Mouse (Mus musculus) heart, adult 2 months (tissue): ENCODE data around the gene Morc4. TPM values are rescaled to one million over a fixed set of nuclear protein-coding genes. Genes with fewer than 3 reads are reported as not detected.

ENCODE experiments used
- DNase-seq, 2 experiments: peaks; one replicate each; pipeline ENCODE4 v3.0.0; 2021
- H3K27ac ChIP-seq: fragments of 200-600 bp; 2 replicates; pipeline ENCODE4 v1.8.1; 2022
- H3K27me3 ChIP-seq: fragments of 200-500 bp; 2 replicates; pipeline ENCODE4 v1.6.1; 2012; ENCODE audit warnings: mild to moderate bottlenecking, low read length, inconsistent platforms, mixed read lengths; ENCODE audit not compliant: control insufficient read depth, insufficient read depth
- H3K36me3 ChIP-seq: fragments of 200-500 bp; 2 replicates; pipeline ENCODE4 v1.6.1; 2012; ENCODE audit warnings: low read length, inconsistent platforms; ENCODE audit not compliant: control insufficient read depth, insufficient read depth
- H3K4me1 ChIP-seq: fragments of 200-500 bp; 2 replicates; pipeline ENCODE4 v1.6.1; 2011; ENCODE audit warnings: low read length; ENCODE audit not compliant: control insufficient read depth, insufficient read depth
- H3K4me3 ChIP-seq: fragments of 200-600 bp; 2 replicates; pipeline ENCODE4 v1.8.1; 2022
- H3K79me2 ChIP-seq: fragments of 200-500 bp; replicated peaks from 2 replicates; pipeline ENCODE4 v1.6.1; 2012; ENCODE audit warnings: mild to moderate bottlenecking, inconsistent platforms, low read length, moderate library complexity, mixed read lengths; ENCODE audit not compliant: control insufficient read depth, insufficient read depth
- H3K9ac ChIP-seq: fragments of 200-500 bp; 2 replicates; pipeline ENCODE4 v1.6.1; 2012; ENCODE audit warnings: low read depth, mild to moderate bottlenecking, control low read depth, inconsistent platforms, low read length, mixed read lengths
- CTCF ChIP-seq: fragments of 200-600 bp; IDR thresholded peaks from 2 replicates; pipeline ENCODE4 v1.8.1; 2022; ENCODE audit warnings: antibody characterized with exemption, mild to moderate bottlenecking, moderate library complexity
- EP300 ChIP-seq: fragments of 200-500 bp; IDR thresholded peaks from 2 replicates; pipeline ENCODE4 v1.6.1; 2011; ENCODE audit warnings: low read depth, low read length, control low read depth; ENCODE audit not compliant: insufficient read depth
- POLR2A ChIP-seq: fragments of 200-500 bp; IDR thresholded peaks from 2 replicates; pipeline ENCODE4 v1.6.1; 2011; ENCODE audit warnings: mild to moderate bottlenecking, low read depth, low read length, control low read depth; ENCODE audit not compliant: insufficient read depth
- whole genome bisulfite sequencing: fragments of 180-500 bp; shearing (Covaris S2); methylation state at CpG from one replicate; pipeline ENCODE4 v1.1.7; 2018; 5-methylcytosine and 5-hydroxymethylcytosine counted together
- intact Hi-C: fragments of 180-260 bp; cut with DNase I; formaldehyde crosslinking; loops from one replicate; pipeline ENCODE4 v1.15.1; 2025
- polyA plus RNA-seq: library from polyadenylated mRNA; depleted of rRNA; stranded (reverse); fragments of >200 nt; gene quantifications from 2 replicates; pipeline ENCODE4 v1.2.3, GENCODE M21; 2012
- total RNA-seq, 2 experiments: library from RNA; stranded (reverse); gene quantifications; 2 replicates each; pipeline ENCODE4 v1.2.3; 2021

Morc4 gene
- total and polyA plus RNA-seq, 3 experiments: 1.7 to 5.4 (median 3.3) TPM

DNA sequence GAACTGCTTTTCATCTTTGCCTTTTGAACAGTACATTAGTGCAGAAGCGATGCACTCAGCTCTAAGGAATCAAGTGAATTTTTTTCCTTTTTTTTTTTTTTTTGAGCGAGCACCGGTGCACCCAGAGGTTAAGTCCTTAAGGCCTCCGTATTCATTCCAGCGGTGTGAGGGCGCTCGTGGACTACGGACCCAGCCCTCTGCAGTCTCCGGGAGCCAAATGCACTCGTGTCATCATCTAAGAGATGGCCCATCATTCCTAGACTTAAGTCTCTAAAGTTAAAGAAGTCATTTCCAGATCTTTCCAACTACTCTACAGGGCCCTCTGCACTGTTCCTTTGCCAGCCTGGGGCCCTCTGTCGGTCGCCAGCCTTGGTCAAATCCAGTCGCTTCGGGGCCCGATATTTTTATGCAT, 1.2 kb downstream of the Morc4 start:
- TF ChIP-seq POLR2A (no peak), CTCF (peak; percentile 55)
- intact Hi-C loops: loop anchor here (10.0 kb wide), 1 partner anchor 124 kb away; the partner anchor contains the start of gene Rbm41
- peak; percentile 53 for DNase-seq
- no peaks in the 10 kb centered on the region for H3K4me1 ChIP-seq
- H3K9ac ChIP-seq: no peak overlapping the region
- 30% methylated on average over 15 of the region's 15 CpGs for WGBS
- no peaks in the 10 kb centered on the region for H3K36me3 ChIP-seq
- no peaks in the 10 kb centered on the region for H3K79me2 ChIP-seq
- peak overlapping the region; percentile 36; the same call in 1 of the 2 replicates for H3K4me3 ChIP-seq
- H3K27me3 ChIP-seq: no peaks in the 10 kb centered on the region
- no peak overlapping the region for H3K27ac ChIP-seq

DNA sequence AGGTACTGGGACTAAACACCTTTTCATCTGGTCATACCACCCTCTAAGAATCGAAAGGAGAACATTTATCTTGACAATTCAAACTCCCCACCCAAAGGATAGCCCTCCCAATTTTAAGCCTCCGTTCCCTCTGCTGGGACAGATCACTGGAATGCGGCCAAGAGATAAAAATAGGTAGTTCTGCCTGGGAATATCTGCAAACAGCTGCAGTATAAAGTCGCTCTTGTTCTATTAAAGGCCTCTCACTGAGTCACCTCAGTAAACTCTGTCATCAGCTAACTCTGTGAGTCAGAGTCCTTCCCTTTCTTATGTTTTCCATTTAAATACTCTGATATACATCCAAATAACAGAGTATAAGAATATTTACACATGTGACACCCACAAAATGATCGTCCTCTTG, 12.1 kb downstream of the Morc4 start:
- no peak overlapping the region for H3K27ac ChIP-seq
- TF ChIP-seq CTCF: no peak
- no peak for TF ChIP-seq POLR2A
- TF ChIP-seq EP300: no peak
- intact Hi-C loops: no loop called here

GRCm38 (mm10) chrX:139854795-139855194, 16.7 kb downstream of the Morc4 start:
- Histone ChIP-seq H3K9ac (no peak overlapping the region), H3K27ac (no peak overlapping the region), H3K4me1 (no peaks in the 10 kb centered on the region), H3K27me3 (no peaks in the 10 kb centered on the region), H3K36me3 (no peaks in the 10 kb centered on the region), H3K4me3 (no peak overlapping the region), H3K79me2 (no peaks in the 10 kb centered on the region)
- WGBS: 95% methylated on average over 4 of the region's 4 CpGs
- intact Hi-C loops: no loop called here
- TF ChIP-seq CTCF: no peak
- TF ChIP-seq EP300: no peak
- TF ChIP-seq POLR2A: no peak
- DNase-seq: no peak

More for the DNA sequence above, 12.1 kb downstream of the Morc4 start:
- 35% methylated on average over 5 of the region's 5 CpGs for WGBS
- no peaks in the 10 kb centered on the region for H3K36me3 ChIP-seq
- H3K27me3 ChIP-seq: no peaks in the 10 kb centered on the region
- H3K4me1 ChIP-seq: no peaks in the 10 kb centered on the region
- no peaks in the 10 kb centered on the region for H3K79me2 ChIP-seq
- no peak for DNase-seq
- H3K9ac ChIP-seq: no peak overlapping the region
- no peak overlapping the region for H3K4me3 ChIP-seq

DNA sequence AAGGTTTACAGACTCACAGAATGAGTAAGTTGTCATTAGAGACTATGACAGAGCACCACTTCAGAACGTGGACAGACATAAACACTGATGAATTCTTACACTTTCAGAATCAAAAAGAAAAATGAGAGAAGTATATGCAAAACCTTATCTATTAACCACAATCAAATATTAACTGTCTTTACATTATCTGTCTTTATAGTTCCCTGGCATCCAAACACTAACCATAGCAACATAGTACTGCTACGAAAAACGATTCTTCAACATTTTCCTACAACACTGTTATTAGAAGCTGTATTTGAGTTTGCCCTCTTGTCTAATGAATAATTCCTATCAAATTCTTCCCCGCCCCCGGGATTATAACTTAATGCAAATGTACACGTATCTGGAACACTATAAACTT, 30.4 kb downstream of the Morc4 start:
- TF ChIP-seq POLR2A: no peak
- Histone ChIP-seq H3K9ac (no peak overlapping the region), H3K4me3 (no peak overlapping the region), H3K79me2 (no peaks in the 10 kb centered on the region), H3K4me1 (no peaks in the 10 kb centered on the region), H3K27me3 (no peaks in the 10 kb centered on the region), H3K27ac (no peak overlapping the region), H3K36me3 (no peaks in the 10 kb centered on the region)
- no peak for DNase-seq
- intact Hi-C loops: no loop called here
- WGBS: 77% methylated on average over 6 of the region's 6 CpGs

DNA sequence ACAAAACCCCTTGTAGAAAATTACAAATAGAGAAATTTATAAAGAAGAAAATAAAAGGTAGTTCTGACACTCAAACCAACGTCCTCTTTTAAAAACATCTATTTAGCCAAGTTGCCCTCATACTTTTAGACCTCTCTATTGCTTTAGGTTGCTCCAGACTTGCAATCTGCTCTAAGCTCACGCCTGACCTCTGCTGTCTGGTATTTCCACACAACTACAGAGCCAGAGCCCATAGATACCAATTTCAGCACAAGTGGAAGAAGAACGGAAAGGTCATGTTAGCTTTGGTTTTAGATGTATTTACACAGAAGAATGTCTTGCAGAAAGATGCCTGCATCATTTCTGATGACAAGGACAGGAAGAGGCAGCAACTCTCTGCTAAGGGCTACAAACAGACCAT, 32.4 kb downstream of the Morc4 start:
- H3K36me3 ChIP-seq: no peaks in the 10 kb centered on the region
- H3K9ac ChIP-seq: no peak overlapping the region
- no peak overlapping the region for H3K27ac ChIP-seq
- no peak for DNase-seq
- no peaks in the 10 kb centered on the region for H3K4me1 ChIP-seq
- H3K79me2 ChIP-seq: no peaks in the 10 kb centered on the region
- TF ChIP-seq CTCF: peak; percentile 58
- TF ChIP-seq POLR2A: no peak
- no peak overlapping the region for H3K4me3 ChIP-seq
- H3K27me3 ChIP-seq: no peaks in the 10 kb centered on the region
- 29% methylated on average over 3 of the region's 3 CpGs for WGBS
- intact Hi-C loops: no loop called here

GRCm38 (mm10) chrX:139832464-139832863, 39.0 kb downstream of the Morc4 start:
- no peaks in the 10 kb centered on the region for H3K4me1 ChIP-seq
- no peak overlapping the region for H3K27ac ChIP-seq
- no peaks in the 10 kb centered on the region for H3K27me3 ChIP-seq
- TF ChIP-seq CTCF: peak; percentile 86
- no peak for TF ChIP-seq POLR2A
- H3K36me3 ChIP-seq: no peaks in the 10 kb centered on the region
- intact Hi-C loops: loop anchor here (2.0 to 5.0 kb wide), 2 partner anchors 58 to 415 kb away; no protein-coding TSS in a partner anchor
- 22% methylated on average over 5 of the region's 5 CpGs for WGBS
- peak; percentile 9 to 24 for DNase-seq
- no peak overlapping the region for H3K4me3 ChIP-seq
- H3K79me2 ChIP-seq: no peaks in the 10 kb centered on the region
- H3K9ac ChIP-seq: no peak overlapping the region
